Mouse (Mus musculus): ENCODE measurements at regions not wholly inside any gene's neighbourhood (a gene's known extent, or its start where the extent isn't known, plus 50 kb on each side); places are given as distances from the start of the nearest gene placed in this dataset.
"Not testable (repeated sequence)": the region's sequence is repeated elsewhere in the genome, so short reads cannot be mapped to it uniquely, and the experiment has no call there.

- DNase-seq = not testable (repeated sequence)
These were observed 158.1 kb downstream of the Adam6a start for GRCm38 (mm10) chr12:113701841-113702240.

- peak in 1 of 2 experiments; percentile 17 for DNase-seq
These were observed 172.7 kb downstream of the Adam6a start for GRCm38 (mm10) chr12:113716406-113716805.

- DNase-seq = no peak
These were observed 192.1 kb downstream of the Adam6a start for GRCm38 (mm10) chr12:113735847-113736246.

GRCm38 (mm10) chr12:113746277-113746676 is 202.6 kb downstream of the Adam6a start:
- DNase-seq = no peak

- no peak for DNase-seq
These were observed 204.3 kb downstream of the Adam6a start for GRCm38 (mm10) chr12:113747987-113748386.

GRCm38 (mm10) chr12:113769587-113769986 is 225.9 kb downstream of the Adam6a start:
- no peak for DNase-seq

- not testable (repeated sequence) for DNase-seq
These were observed 252.2 kb downstream of the Adam6a start for GRCm38 (mm10) chr12:113795876-113796275.

- DNase-seq = no peak
These were observed 282.7 kb downstream of the Adam6a start for GRCm38 (mm10) chr12:113826377-113826776.

- no peak for DNase-seq
These were observed 315.2 kb downstream of the Adam6a start for GRCm38 (mm10) chr12:113858893-113859292.

GRCm38 (mm10) chr12:113878826-113879225 is 335.1 kb downstream of the Adam6a start:
- DNase-seq = no peak

GRCm38 (mm10) chr12:113896152-113896551 is 352.4 kb downstream of the Adam6a start:
- no peak for DNase-seq

- DNase-seq = no peak
These were observed 362.8 kb downstream of the Adam6a start for GRCm38 (mm10) chr12:113906459-113906858.

GRCm38 (mm10) chr12:113907751-113908150 is 364.0 kb downstream of the Adam6a start:
- no peak for DNase-seq

GRCm38 (mm10) chr12:113911770-113912169 is 368.1 kb downstream of the Adam6a start:
- DNase-seq = no peak

GRCm38 (mm10) chr12:113940721-113941120 is 397.0 kb downstream of the Adam6a start:
- DNase-seq = no peak

GRCm38 (mm10) chr12:113943661-113944327 is 400.1 kb downstream of the Adam6a start:
- not testable (repeated sequence) for DNase-seq

- DNase-seq = not testable (repeated sequence)
These were observed 402.1 kb downstream of the Adam6a start for GRCm38 (mm10) chr12:113945786-113946185.

GRCm38 (mm10) chr12:113948017-113948416 is 404.3 kb downstream of the Adam6a start:
- DNase-seq = not testable (repeated sequence)

- DNase-seq = no peak
These were observed 430.6 kb downstream of the Adam6a start for GRCm38 (mm10) chr12:113974271-113974670.

- peak; percentile 45 to 66 for DNase-seq
These were observed 437.9 kb downstream of the Adam6a start for GRCm38 (mm10) chr12:113981613-113982012.

GRCm38 (mm10) chr12:113987233-113987990 is 443.7 kb downstream of the Adam6a start:
- no peak for DNase-seq

- no peak for DNase-seq
These were observed 448.7 kb downstream of the Adam6a start for GRCm38 (mm10) chr12:113992425-113992824.

GRCm38 (mm10) chr12:113994284-113994683 is 450.6 kb downstream of the Adam6a start:
- DNase-seq = peak; percentile 12 to 20

- not testable (repeated sequence) for DNase-seq
These were observed 464.8 kb downstream of the Adam6a start for GRCm38 (mm10) chr12:114008491-114008890.

Measured in lung, postnatal 4 days (tissue).